Comparison of ENCODE assay signal across 1 mouse cellular context in the genomic region with DNA sequence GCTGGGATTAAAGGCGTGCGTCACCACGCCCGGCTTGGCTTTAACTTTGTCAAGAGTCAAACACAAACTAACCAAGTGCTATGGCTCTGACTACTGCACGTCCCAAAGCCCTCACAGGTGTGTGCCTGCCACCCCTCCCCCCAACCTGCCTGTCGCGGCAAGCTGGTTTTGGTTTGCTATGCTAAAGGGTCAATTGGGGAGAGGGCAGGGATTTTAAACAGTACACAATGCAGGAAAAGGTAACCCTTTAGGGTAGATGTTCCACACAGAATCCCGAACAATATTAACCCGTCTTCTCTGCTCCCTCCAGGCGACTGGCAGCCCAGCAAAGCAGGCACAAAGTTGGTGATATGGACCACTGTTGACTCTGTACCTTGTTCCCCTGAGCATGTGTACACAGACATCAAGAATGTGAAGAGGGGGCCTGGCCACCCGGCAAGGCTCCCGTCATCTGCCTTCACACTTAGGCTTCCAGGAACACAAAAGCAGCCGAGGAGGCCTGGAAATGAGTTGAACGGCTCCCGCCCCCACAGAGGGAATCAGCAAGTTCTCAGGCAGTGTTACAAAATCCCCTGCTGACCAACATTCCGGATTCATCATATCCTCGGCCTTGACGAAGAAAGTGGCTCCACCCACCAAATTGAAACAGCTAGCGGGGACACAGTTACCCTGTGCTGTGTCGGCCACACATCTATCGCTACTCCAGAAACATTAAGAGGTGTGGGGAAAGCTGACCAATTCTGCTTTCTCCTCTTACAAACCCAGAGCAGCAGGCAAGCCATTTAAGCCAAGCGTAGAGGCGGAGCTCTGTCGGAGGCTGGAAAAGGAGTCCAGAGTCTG.
TF ChIP-seq lines count a peak whose summit lies in the region.

No protein-coding gene starts in this region.

TF ChIP-seq in CH12.LX, 34 proteins besides CTCF, POLR2A, EP300 and RAD21:
- no peak for TF ChIP-seq MYC (IDR thresholded peaks at IDR 0.05; ENCODE audit: low read depth, low read length)
- peak; percentile 51 for TF ChIP-seq TCF12 (IDR thresholded peaks at IDR 0.05; ENCODE audit: low read depth, low read length)
- TF ChIP-seq KAT2A (IDR thresholded peaks at IDR 0.05; ENCODE audit: insufficient replicate concordance, low read length), result no peak
- TF ChIP-seq RCOR1 (conservative IDR thresholded peaks at IDR 0.05; ENCODE audit: low read depth, low read length), result no peak
